Mouse (Mus musculus): Measurements from ENCODE around the gene Chil4. TPM values are rescaled to one million over a fixed set of nuclear protein-coding genes. Genes with fewer than 3 reads are reported as not detected.
"Not testable (repeated sequence)": the region's sequence is repeated elsewhere in the genome, so short reads cannot be mapped to it uniquely, and the experiment has no call there.

The Chil4 gene
- polyA plus RNA-seq (2012; rRNA removed): not detected in 2 replicates

GRCm38 (mm10) chr3:106219407-106219806, at the start of gene Chil4:
Gene Chil4, minus strand, starts transcription at chr3:106219507.
- WGBS: 94% methylated on average over 2 of the region's 2 CpGs
- TF ChIP-seq POLR2A (IDR thresholded peaks at IDR 0.05; ENCODE audit: low read depth, low read length): no peak
- no peak for TF ChIP-seq CTCF (IDR thresholded peaks at IDR 0.05; ENCODE audit: extremely low read depth, insufficient read depth, insufficient read length, insufficient replicate concordance)
- no peak within 1 kb of the TSS for H3K4me3 ChIP-seq (ENCODE audit: extremely low read depth, insufficient read depth, insufficient read length)
- peaks cover 6% of the 10 kb centered on the region for H3K4me1 ChIP-seq (ENCODE audit: control insufficient read depth, insufficient read depth, insufficient read length)
- peaks cover 2% of the 10 kb centered on the region; the same call in 1 of the 2 replicates for H3K27me3 ChIP-seq (ENCODE audit: control insufficient read depth, insufficient read depth, low read length)
- H3K27ac ChIP-seq (ENCODE audit: insufficient read depth, low read length): no peak within 1 kb of the TSS
- no peak for DNase-seq (ENCODE audit: low read depth in 1 of 2, low spot score in 2 of 2)
- H3K36me3 ChIP-seq (ENCODE audit: control insufficient read depth, insufficient read depth, low read length): no peaks in the 10 kb centered on the region

DNA sequence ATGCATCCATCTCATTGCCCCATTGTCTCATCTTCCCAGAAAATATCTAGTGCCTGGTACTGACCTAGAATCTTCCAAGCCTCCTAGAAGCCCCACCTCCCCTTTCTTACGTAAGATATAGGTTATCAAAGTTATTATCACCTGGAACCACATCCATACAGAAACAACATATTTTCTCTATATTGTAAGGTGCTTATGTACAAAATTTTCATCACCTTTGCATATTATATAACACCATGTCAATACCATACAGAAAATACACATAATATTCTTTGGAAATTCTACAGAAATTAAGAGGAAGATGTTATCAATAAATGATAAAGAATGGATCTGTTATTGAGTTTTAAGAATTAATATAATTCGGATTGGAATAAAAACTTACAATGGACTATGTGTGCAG, 46.5 kb upstream of the Chil4 start:
- TF ChIP-seq POLR2A (IDR thresholded peaks at IDR 0.05; ENCODE audit: low read depth, low read length): no peak
- TF ChIP-seq CTCF (IDR thresholded peaks at IDR 0.05; ENCODE audit: extremely low read depth, insufficient read depth, insufficient read length, insufficient replicate concordance): no peak
- no peaks in the 10 kb centered on the region for H3K4me1 ChIP-seq (ENCODE audit: control insufficient read depth, insufficient read depth, insufficient read length)
- no peak for DNase-seq (ENCODE audit: low read depth in 1 of 2, low spot score in 2 of 2)
- no peaks in the 10 kb centered on the region for H3K27me3 ChIP-seq (ENCODE audit: control insufficient read depth, insufficient read depth, low read length)
- no peak overlapping the region for H3K27ac ChIP-seq (ENCODE audit: insufficient read depth, low read length)
- WGBS: 80% methylated on average over 2 of the region's 2 CpGs
- no peaks in the 10 kb centered on the region for H3K36me3 ChIP-seq (ENCODE audit: control insufficient read depth, insufficient read depth, low read length)
- no peak overlapping the region for H3K4me3 ChIP-seq (ENCODE audit: extremely low read depth, insufficient read depth, insufficient read length)

DNA sequence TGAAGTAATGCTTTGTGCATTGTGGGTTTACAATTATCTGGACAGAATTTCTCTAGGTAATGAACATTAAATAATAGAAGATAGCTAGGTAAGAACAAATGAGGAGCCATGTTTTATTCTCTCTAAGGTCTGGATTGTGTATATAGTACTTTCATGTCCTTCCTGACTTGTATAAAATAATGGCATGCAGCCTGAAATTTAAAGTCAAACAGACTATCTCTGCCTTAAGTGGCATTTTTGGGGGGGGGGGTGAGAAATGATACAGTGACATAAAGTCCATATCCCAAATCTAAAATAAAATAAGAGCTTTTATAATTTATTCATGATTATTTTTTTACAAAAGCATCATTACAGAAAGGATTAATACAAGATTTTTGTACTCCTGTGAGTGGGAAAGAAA, 45.5 kb upstream of the Chil4 start:
- H3K27me3 ChIP-seq (ENCODE audit: control insufficient read depth, insufficient read depth, low read length): no peaks in the 10 kb centered on the region
- no peaks in the 10 kb centered on the region for H3K36me3 ChIP-seq (ENCODE audit: control insufficient read depth, insufficient read depth, low read length)
- no peak overlapping the region for H3K4me3 ChIP-seq (ENCODE audit: extremely low read depth, insufficient read depth, insufficient read length)
- DNase-seq (ENCODE audit: low read depth in 1 of 2, low spot score in 2 of 2): no peak
- TF ChIP-seq CTCF (IDR thresholded peaks at IDR 0.05; ENCODE audit: extremely low read depth, insufficient read depth, insufficient read length, insufficient replicate concordance) (no peak), POLR2A (IDR thresholded peaks at IDR 0.05; ENCODE audit: low read depth, low read length) (no peak)
- H3K4me1 ChIP-seq (ENCODE audit: control insufficient read depth, insufficient read depth, insufficient read length): no peaks in the 10 kb centered on the region
- H3K27ac ChIP-seq (ENCODE audit: insufficient read depth, low read length): no peak overlapping the region

DNA sequence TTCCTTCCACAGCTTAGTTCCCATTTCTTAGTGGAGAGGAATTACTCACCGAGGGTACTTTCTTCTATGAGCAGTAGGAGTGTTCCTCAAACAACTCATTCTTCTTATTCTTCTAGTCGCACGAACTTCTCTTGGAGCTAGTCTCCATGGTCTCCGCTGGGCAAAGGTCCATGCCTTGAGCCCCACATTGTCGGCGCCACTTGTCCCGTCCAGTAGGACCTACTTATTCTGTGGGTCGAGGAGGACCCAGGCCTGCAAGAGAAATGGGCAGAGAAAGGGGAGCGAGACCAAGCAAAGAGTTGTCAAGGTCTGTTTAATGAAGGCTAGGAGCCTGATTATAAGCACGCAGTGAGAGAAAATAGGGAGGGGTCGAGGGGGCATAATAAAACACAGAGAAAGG, 37.8 kb upstream of the Chil4 start:
- not testable (repeated sequence) for H3K4me1 ChIP-seq (ENCODE audit: control insufficient read depth, insufficient read depth, insufficient read length); H3K27me3 ChIP-seq (ENCODE audit: control insufficient read depth, insufficient read depth, low read length); DNase-seq (ENCODE audit: low read depth in 1 of 2, low spot score in 2 of 2); H3K4me3 ChIP-seq (ENCODE audit: extremely low read depth, insufficient read depth, insufficient read length); H3K27ac ChIP-seq (ENCODE audit: insufficient read depth, low read length); H3K36me3 ChIP-seq (ENCODE audit: control insufficient read depth, insufficient read depth, low read length)
- WGBS: 89% methylated on average over 11 of the region's 11 CpGs

- Histone ChIP-seq H3K27me3 (ENCODE audit: control insufficient read depth, insufficient read depth, low read length) (no peaks in the 10 kb centered on the region), H3K4me1 (ENCODE audit: control insufficient read depth, insufficient read depth, insufficient read length) (no peaks in the 10 kb centered on the region), H3K36me3 (ENCODE audit: control insufficient read depth, insufficient read depth, low read length) (no peaks in the 10 kb centered on the region), H3K4me3 (ENCODE audit: extremely low read depth, insufficient read depth, insufficient read length) (no peak overlapping the region), H3K27ac (ENCODE audit: insufficient read depth, low read length) (no peak overlapping the region)
- DNase-seq (ENCODE audit: low read depth in 1 of 2, low spot score in 2 of 2): no peak
- TF ChIP-seq POLR2A (IDR thresholded peaks at IDR 0.05; ENCODE audit: low read depth, low read length) (no peak), CTCF (IDR thresholded peaks at IDR 0.05; ENCODE audit: extremely low read depth, insufficient read depth, insufficient read length, insufficient replicate concordance) (no peak)
- WGBS: 81% methylated on average over 6 of the region's 6 CpGs
Measured at GRCm38 (mm10) chr3:106252719-106253118, 33.4 kb upstream of the Chil4 start.

GRCm38 (mm10) chr3:106250763-106251399, 31.6 kb upstream of the Chil4 start:
- H3K36me3 ChIP-seq (ENCODE audit: control insufficient read depth, insufficient read depth, low read length); H3K27ac ChIP-seq (ENCODE audit: insufficient read depth, low read length); H3K4me1 ChIP-seq (ENCODE audit: control insufficient read depth, insufficient read depth, insufficient read length); H3K27me3 ChIP-seq (ENCODE audit: control insufficient read depth, insufficient read depth, low read length); DNase-seq (ENCODE audit: low read depth in 1 of 2, low spot score in 2 of 2); H3K4me3 ChIP-seq (ENCODE audit: extremely low read depth, insufficient read depth, insufficient read length): not testable (repeated sequence)
- 77% methylated on average over 5 of the region's 5 CpGs for WGBS

GRCm38 (mm10) chr3:106247369-106247768, 28.1 kb upstream of the Chil4 start:
- H3K27me3 ChIP-seq (ENCODE audit: control insufficient read depth, insufficient read depth, low read length); H3K27ac ChIP-seq (ENCODE audit: insufficient read depth, low read length); H3K4me1 ChIP-seq (ENCODE audit: control insufficient read depth, insufficient read depth, insufficient read length); H3K36me3 ChIP-seq (ENCODE audit: control insufficient read depth, insufficient read depth, low read length); DNase-seq (ENCODE audit: low read depth in 1 of 2, low spot score in 2 of 2); H3K4me3 ChIP-seq (ENCODE audit: extremely low read depth, insufficient read depth, insufficient read length): not testable (repeated sequence)
- WGBS: 81% methylated on average over 9 of the region's 9 CpGs

DNA sequence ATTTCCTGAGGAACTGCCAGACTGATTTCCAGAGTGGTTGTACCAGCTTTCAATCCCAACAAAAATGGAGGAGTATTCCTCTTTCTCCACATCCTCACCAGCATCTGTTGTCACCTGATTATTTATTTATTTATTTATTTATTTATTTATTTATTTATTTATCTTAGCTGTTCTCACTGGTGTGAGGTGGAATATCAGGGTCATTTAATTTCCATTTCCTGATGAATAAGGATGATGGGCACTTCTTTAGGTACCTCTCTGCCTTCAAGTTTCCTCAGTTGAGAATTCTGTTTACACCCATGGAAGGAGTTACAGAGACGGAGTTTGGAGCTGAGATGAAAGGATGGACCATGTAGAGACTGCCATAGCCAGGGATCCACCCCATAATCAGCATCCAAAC, 20.9 kb upstream of the Chil4 start:
- H3K36me3 ChIP-seq (ENCODE audit: control insufficient read depth, insufficient read depth, low read length); H3K27me3 ChIP-seq (ENCODE audit: control insufficient read depth, insufficient read depth, low read length); H3K4me1 ChIP-seq (ENCODE audit: control insufficient read depth, insufficient read depth, insufficient read length); H3K27ac ChIP-seq (ENCODE audit: insufficient read depth, low read length); H3K4me3 ChIP-seq (ENCODE audit: extremely low read depth, insufficient read depth, insufficient read length); DNase-seq (ENCODE audit: low read depth in 1 of 2, low spot score in 2 of 2): not testable (repeated sequence)
- 89% methylated on average over 1 of the region's 1 CpGs for WGBS

Data from spleen, adult 2 months (tissue).